Mouse (Mus musculus) retina, postnatal 7 days (tissue): ENCODE measurements around the gene Rtn4ip1.
"Not testable (repeated sequence)": the region's sequence is repeated elsewhere in the genome, so short reads cannot be mapped to it uniquely, and the experiment has no call there.

Experiments
- DNase-seq: peaks from one replicate; pipeline ENCODE4 v3.0.0-alpha.2; 2012; ENCODE audit warnings: low read depth, low spot score

The Rtn4ip1 gene

DNA sequence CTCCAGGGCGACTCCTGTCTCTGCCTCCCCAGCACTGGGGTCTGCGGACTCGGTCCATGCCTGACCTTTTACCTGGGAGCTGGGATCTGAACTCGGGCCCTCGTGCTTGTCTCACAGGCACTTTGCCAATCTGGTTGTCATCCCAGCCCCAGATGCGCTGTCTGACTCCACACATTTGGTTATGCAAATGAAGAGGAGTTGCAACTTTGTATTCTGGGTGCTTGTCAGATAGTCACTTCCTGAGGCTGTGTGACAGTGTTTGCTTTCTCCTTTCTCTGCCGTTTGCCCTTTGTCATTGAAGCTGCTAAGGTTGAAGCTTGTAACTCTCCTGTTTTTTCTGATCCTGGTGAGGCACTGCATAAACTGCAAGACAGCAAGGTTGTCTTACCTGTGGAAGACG lies 26.1 kb downstream of the Rtn4ip1 start:
- no peak for DNase-seq

DNA sequence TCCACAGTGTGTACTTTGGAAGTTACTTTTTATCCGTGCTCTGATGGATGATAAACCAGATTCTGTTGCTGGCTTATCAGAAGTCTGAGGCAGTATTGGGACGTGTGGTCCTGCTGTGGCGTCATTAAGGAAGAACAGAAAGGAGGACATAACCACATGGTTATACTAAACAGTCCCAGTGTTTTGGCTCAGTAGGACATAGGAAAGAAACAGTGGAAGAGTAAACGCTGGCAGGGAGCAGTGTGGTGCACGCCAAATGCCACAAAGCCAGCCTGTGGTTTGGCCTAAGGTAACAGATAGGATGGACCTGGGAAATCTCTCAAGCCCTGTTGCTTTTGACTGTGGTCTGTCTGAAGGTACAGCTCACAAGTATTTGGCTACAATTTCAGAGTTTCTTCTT lies 27.0 kb downstream of the Rtn4ip1 start:
- no peak for DNase-seq

DNA sequence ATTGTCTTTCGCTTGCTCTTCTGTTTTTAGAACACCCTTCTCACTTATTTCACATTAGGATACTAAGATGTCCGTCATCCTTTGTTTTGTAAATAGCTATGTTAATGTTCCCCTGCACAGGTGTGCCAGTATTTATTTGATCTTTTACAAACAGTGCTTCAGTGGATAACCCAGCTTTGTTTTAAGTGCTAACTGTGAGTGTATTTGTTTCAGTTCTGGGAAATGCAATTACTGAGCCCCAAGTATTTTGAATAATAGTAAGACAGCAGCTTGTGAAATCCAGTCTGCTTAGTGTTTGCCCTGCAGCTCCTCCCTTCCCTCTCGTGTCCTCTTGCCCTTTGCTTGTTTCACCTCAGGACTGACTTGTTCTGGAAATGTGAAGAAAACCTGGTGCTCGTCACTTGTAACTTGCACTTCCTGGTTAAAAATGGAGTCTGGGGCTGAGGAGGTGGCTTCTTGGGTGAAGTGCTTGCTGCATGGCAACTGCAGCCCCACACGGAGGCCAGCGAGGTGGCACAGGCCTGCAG lies 37.6 kb downstream of the Rtn4ip1 start:
- DNase-seq, result no peak

DNA sequence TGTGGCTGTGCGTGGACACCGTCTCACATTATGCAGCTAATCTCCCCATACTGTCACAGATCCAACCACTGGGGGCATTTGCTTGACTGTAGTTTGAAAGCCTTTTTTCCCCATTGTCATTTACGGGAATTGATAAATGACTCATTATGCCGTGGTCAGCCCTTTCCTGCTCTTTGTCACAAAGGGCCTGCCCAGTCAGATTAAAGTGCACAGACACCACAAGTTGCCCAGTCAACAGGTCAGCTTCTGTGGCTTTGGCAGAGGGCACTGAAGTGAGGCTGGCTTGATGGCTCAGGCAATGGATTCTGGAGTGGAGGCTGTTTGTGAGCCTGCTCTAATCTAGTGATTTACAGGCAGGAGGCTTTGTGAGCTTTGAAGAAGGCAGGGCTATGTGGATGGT lies 42.1 kb downstream of the Rtn4ip1 start:
- DNase-seq, result no peak

DNA sequence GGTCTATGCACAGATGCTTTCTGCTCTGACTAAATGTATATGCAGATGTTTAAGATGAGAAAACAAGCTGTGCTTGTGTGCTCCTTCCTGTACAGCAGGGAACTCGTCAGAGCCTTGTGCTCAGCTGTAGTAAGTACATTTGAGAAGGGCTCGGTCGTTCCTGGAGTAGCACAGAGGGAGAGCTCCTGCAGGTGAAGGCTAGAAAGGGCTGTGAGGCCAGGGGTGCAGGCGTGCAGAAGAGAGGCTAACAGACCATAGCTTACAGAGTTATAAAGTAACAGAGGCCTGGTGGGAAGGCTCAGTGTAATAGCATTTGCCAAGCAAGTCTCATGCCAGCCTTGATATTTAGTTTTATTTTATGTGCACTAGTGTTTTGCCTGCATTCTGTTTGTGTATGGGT lies 43.8 kb downstream of the Rtn4ip1 start:
- no peak for DNase-seq

DNA sequence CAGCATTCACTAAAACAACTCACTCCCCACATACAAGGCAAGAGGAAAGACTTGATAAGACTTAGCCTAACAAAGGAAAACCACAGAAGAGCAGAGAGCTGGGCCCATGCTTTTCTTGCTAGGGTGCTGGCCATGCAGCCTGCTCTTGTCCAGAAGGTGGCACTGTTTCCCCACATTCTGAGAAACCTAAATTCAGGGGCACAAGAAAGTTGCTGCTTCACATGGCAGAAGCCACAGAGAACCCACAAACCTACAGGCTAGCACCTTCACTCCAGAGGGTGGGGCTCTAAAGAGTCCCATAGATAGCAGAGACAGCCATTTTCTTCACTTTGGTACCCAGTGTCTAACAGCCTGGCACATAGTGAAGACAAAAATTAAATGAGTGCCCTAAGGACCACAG lies 52.3 kb downstream of the Rtn4ip1 start:
- DNase-seq, result peak; percentile 55

DNA sequence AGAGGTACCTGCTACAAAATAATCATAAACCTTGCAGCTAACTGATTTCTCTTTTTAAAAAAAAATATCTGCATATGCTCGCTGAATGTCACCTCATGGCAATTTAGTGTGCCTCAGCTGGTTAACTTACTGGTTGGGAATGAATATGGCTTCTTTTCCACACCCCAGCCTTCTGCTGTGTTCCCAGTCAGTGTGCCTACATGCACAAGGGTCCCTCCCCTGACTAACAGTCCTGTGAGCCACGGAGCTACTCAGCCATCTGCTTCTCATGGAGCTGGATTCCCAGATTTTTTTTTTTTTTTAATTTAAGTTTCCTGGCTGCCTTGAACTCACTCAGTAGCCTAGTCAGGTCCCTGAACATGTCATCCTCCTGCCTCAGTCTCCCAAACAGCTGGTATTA lies 63.3 kb downstream of the Rtn4ip1 start:
- no peak for DNase-seq

DNA sequence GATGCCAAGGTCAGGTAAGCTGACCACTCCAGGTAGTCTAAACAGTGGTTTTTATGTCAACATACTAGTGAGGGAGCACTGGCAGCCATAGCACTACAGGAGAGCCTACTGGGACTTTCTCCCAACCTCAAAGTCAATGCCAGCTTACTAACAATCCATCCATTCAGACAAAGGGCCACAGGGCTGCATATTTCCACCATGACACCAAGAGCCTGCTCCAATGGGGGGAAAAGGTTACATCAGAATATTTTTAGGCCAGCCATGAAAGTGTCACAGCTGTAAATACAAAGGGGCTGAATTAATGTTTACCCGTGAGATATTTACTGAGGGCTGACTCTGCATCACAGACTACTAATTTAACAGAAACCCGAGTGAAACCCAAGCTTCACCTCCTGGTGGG lies 71.6 kb downstream of the Rtn4ip1 start:
- DNase-seq, result no peak

DNA sequence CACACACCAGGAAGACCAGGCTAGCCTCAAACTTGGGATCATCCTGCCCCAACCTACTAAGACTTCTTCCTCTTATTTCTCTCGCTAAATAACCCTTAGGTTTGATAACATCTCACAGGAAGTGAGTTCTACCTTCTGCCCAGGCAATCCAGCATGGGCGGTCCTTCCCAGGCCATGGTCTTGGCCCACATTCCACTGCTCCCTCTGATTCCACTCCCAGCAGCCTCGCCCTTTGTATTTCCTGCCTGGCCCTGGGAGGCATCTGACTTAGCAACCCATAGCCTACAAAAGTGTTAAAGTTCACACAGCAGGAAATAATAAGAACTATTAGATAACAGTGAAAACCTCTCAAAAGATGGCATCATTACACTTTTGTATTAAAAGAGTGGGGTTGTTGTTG lies 75.7 kb downstream of the Rtn4ip1 start:
- no peak for DNase-seq

DNA sequence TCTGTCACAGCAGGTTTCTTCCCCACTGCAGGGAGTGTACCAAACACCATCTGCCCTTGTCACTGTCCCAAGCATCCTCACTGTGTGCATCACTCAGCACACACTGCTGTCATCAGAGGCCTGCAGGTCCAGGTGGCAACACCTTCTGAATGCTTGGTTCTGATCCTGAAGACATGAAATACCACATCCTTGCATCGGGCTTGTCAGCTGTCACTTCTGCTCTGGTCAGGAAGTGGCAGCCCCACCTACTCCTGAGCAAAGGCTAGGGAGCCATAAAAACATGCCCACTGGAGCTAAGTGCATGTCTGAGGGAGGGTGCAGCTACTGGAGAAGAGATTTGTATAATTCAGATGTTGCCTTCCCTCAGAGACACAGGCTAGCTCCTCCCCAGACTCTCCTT lies 78.5 kb downstream of the Rtn4ip1 start:
- no peak for DNase-seq

DNA sequence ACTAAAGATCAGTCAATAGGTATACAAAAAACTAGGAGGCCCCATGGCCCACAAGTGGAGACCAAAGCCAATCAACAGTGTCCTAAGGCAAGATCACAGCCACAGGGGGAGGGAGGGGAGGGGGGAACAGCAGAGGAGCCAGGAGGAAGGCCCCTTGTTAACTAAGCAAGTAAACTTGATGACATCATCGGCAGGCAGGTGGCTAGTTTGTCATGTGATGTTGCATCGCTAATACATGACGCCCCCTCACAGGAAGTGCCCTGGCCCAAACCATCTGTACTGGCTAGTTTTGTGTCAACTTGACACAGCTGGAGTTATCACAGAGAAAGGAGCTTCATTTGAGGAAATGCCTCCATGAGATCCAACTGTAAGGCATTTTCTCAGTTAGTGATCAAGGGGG lies 79.1 kb downstream of the Rtn4ip1 start:
- DNase-seq, result not testable (repeated sequence)

DNA sequence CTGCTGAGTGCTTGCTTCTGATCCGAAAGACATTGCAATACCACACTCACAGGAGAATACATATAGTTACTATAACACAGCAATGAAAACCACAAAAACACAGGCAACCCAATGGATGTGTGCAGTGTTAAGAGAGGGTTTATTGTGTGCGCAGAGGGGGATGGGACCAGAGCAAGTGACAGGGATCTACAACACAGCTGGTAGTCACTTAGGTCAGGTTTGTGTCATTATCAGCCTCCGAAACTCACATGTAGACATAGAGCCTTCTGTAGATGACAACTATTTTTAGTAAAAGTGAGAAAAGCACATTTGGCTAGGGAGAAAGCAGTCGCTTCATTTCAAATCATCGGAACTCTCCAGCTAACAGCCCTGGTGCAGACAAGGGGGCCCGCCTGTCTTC lies 80.9 kb downstream of the Rtn4ip1 start:
- no peak for DNase-seq

DNA sequence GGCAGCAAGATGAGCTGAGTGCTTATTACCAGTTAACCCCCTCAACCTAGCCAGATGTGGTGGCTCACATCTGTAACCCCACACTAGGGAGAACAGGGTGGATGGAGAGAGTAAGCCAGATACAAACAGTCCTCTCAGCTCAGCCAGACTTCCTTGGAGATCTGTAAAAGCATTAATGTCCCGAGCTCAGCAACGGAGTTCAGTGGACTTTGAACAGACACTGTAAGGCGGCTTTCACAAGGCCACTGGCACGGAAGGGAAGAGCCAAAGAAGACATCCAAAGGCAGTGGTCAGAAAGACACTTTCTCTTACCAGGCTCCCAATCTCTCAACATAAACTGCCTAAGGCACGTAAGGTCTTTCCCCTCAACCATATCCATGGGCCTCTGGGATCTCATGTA lies 81.6 kb downstream of the Rtn4ip1 start:
- DNase-seq, result no peak

DNA sequence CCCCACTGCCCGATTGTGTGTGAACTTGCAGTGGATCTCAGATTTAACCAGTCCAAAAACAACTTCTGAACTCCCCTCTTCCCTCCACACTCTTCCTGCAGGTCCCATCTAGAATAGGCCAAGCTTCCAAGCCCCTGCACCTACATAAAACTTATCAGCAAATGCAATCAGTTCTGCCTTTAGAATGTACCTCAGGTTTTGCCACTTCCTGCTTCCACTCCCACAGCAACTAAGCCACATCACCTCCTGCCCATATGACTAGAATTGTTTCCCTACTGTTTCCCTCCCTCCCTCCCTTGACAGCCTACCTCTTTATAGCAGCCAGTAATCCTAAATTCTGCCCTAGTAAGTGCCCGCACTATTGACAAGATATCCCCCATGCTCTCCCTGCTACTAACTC lies 82.3 kb downstream of the Rtn4ip1 start:
- no peak for DNase-seq

DNA sequence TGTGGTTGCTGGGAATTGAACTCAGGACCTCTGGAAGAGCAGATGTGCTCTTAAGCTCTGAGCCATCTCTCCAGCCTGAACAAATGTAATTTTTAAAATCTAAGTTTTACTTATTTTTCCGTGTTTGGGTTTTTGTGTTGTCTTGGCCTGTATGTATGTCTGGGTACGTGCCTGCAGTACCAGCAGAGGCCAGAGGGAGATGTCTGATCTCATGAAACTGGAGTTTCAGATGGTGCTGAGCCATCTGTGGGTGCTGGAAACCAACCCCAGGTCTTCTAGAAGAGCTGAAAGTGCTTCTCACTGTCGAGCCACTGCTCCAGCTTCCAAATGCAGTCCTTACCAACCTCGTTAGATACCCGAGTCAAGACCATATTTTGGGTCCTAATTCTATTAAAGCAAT lies 89.7 kb downstream of the Rtn4ip1 start:
- DNase-seq, result no peak

DNA sequence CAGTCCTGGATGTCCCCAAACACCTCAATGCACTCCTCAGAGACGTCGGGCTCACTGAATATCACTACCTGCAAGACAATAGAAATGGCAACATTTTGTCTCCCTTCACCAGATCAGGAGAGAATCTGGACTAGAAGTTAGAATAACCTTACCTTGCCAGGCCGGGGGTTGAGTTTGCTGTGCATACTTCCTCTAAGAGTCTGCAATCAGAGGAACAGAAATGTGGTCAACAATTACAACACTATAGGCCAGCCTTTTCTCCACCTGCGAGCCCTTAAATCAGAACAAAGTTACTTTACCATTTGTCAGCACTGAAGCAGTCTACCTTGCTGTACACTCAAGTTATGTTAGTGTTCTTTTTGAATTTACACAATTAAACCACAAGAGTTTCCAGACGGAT lies 90.9 kb downstream of the Rtn4ip1 start:
- DNase-seq, result no peak

DNA sequence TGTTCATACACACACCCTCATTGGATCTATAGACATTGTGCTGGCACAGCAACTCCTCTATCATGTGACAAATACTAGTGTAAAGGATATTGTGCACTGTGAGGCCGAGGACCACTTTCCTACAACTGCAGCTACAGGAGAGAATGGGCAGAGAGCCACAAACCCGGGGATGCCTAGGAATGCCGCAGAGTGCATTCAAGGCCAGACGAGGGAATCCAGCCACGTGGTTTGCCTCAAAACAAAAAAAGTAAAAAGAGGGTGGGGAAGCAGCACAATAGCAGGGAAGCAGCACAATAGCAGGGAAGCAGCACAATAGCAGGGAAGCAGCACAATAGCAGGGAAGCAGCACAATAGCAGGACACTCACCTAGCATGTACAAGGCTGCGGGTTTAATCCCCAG lies 91.6 kb downstream of the Rtn4ip1 start:
- no peak for DNase-seq

DNA sequence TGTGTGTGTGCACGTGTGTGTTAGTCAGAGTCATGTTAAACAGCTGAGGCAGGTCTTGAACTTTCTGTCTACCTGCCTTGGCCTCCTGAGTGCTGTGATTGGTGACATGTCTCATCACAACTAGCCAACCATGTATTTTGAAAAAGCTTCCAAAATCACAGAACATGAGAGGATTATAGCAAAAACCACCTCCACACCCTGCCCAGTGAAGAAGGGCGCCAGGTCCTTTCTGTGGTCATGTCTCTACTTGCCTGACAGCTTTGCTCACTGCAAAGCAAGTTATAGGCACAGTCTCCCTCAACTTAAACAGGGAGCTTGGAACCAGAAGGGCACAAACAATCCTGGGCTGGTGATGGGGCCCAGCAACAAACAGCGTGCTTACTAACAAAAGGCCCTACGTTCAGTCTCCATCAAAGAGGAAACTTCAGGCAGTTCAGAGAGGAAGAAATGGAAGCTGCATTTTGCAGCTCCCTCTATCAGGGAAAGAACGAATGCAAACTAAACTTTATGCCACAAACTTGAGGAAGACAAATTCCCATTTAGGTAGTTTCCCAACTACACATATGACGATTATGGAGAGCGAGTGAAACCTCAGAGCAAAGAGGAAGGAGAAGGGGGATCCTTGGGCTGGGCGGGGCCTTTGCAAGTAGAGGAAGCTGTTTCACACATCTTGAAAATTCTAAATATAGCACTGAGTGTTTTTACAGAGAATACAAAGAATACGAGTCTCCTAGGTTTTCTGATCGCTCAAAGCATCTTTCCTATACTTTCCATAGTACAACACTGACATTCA lies 94.4 kb downstream of the Rtn4ip1 start:
- no peak for DNase-seq

DNA sequence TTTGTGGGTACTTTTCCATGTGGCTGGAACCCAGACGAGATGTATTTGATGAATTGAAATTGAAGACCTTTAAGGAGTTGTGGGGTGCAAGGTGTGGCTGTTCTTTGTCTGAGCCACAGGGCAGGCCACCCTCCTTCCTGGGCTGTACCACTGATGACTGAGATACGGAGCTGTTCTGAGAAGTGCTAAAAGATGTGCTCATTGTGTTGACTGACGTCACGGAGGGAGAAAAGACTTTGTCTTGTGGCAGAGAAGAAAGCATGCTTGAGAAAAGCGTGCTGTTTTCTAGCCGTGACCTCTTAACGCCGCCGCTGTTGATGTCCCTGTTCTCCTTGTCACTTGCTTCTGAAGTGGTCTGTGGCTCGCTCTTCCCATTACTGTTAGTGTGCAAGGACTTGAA lies 95.7 kb downstream of the Rtn4ip1 start:
- DNase-seq, result no peak

DNA sequence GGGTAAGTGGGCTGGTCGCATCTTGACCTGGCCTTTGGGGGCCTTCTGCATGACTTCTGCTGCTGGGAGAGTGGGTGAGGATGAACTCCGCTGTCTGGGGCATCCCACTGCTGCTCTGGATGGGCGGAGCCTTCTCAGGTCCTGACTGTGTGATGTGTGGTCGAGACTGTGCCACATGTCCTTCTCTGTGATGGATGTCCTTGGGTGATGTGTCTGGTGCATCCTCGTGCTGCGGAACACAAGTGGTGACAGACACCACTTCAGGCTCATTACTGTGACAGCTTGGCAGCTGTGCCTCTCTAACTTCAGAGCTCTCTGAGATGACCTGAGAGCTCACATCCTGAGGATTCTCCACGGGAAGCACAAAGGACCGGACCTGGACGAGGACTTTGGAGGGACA lies 96.4 kb downstream of the Rtn4ip1 start:
- no peak for DNase-seq

DNA sequence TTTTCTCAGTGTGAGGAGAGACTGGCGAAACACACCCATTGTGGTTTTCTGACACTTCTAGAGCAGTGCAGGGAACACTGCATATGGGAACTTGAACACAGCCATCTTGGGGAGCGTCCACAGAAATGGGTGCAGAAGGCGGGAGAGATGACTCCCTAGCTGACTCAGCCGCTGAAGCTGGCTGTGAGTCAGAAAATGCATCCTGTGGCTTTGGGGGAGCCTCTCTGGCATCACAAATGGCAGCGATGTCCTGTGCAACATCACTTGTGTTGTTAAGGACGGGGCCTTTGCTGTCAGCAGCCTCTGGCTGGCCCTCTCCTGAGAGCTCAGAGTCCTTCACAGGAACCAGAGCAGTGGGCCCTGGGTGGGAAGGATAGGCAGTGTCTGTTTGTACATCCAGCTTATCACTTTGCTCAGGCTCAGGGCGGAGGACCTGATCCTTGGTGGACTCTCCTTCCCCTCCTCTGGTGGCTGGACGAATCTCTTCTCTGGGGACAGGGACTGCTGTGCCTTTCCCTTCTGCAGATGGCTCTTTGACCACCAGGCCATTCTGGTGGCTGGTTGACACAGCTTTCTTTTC lies 97.0 kb downstream of the Rtn4ip1 start:
- no peak for DNase-seq

DNA sequence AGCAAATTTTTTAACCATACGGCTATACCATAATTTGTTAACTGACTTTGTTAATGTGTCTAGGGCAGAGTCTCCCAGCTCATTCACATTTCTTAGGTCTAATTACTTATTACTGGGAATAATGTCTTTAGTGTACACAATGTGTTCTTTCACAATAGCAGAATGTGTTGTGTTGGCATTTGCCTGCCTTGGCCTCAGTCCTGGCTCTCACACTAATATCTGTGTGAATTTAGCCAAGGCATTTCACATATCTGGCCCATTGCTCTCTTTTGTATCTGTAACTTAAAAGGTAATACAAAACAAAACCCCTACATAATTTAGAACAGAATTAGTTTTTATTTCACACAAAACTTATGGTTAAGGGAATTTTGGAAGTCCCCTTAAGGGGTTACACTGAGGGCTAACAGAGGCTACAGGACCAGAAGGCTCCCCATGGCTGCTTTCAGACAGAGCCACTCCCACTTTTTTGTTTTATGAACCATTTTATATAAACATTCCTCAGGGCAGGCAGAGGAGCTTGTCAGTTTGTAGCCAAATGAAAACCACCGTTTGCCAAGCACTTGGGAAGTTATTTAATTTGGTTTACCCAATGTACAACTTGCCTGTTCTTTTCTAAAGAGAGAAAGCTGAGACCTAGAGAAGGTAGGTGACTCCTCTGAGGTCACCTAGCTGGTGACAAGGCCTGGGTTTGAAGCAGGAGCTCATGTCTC lies 98.7 kb downstream of the Rtn4ip1 start:
- no peak for DNase-seq
